Mouse (Mus musculus): ENCODE results near the gene Cyp1b1. TPM values are rescaled to one million over a fixed set of nuclear protein-coding genes. Genes with fewer than 3 reads are reported as not detected.

The Cyp1b1 gene
- polyA plus RNA-seq, 1 experiment, result 1.1 TPM

DNA sequence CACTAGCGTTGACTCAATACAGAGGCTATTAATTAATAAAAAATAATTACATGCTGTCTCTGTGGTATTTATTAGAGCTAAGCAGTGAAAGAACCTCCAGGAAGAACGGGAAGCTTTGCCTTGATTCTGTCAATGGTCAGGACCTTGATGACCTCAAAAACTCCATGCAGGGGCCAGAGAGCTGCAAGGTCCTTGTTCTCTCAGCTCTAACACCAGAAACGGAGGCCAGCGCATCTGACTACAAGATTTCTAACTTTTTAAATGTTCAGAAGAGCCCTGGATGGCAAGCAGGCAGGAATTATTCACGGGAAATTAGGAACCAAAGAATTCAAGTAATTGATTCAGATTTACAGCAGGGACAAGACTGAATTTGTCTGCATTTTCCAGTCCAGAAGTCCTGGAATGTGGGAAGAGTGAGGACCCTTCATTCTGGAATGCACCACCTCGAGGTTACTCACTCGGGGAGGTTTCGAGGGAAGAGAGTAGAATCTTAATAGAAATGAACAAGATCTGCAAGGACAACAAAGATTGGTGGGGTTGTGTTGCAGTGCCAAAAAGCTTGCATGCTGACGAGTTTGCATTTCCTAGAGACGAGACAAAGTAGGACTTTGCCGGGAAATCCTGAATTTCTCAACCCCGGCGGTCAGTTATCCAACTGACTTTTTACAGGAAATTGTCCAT is 30.3 kb upstream of the Cyp1b1 start:
- TF ChIP-seq CTCF (IDR thresholded peaks at IDR 0.05; ENCODE audit: borderline replicate concordance, insufficient read depth, low read depth, low read length) (no peak), POLR2A (IDR thresholded peaks at IDR 0.05; ENCODE audit: borderline replicate concordance, insufficient read depth, low read length) (no peak)

DNA sequence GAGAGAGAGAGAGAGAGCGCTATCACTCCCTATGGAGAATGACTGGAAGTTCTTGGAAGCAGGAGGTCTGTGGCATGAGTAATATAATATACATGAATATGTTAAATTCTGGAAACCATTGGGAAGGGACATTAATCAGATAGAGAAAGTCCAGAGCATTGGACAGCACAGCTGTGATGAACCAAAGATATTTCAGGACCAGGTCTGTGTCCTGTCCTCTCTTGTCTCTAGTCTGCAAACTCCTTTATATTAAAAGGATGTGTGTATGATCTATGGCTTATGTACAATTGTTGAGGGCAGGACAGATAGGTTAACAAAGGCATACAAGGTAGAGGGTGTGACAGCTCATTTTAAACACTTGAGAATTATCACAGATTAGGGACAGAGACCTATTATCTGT is 28.6 kb upstream of the Cyp1b1 start:
- 96% methylated on average over 1 of the region's 1 CpGs for WGBS
- no peak for DNase-seq
- Histone ChIP-seq H3K27me3 (ENCODE audit: control insufficient read depth, insufficient read depth, low read length) (no peaks in the 10 kb centered on the region), H3K4me3 (replicated peaks; ENCODE audit: insufficient read depth, low read depth, low read length) (no peak overlapping the region), H3K27ac (ENCODE audit: insufficient read depth, low read length) (no peak overlapping the region), H3K4me1 (ENCODE audit: control insufficient read depth, insufficient read depth, low read length) (no peaks in the 10 kb centered on the region)
- TF ChIP-seq CTCF (IDR thresholded peaks at IDR 0.05; ENCODE audit: borderline replicate concordance, insufficient read depth, low read depth, low read length), result no peak
- no peak for TF ChIP-seq POLR2A (IDR thresholded peaks at IDR 0.05; ENCODE audit: borderline replicate concordance, insufficient read depth, low read length)

More for the DNA sequence above, 30.3 kb upstream of the Cyp1b1 start:
- no peak for DNase-seq
- Histone ChIP-seq H3K27me3 (ENCODE audit: control insufficient read depth, insufficient read depth, low read length) (no peaks in the 10 kb centered on the region), H3K27ac (ENCODE audit: insufficient read depth, low read length) (no peak overlapping the region), H3K4me1 (ENCODE audit: control insufficient read depth, insufficient read depth, low read length) (no peaks in the 10 kb centered on the region), H3K4me3 (replicated peaks; ENCODE audit: insufficient read depth, low read depth, low read length) (no peak overlapping the region)
- 74% methylated on average over 13 of the region's 13 CpGs for WGBS

DNA sequence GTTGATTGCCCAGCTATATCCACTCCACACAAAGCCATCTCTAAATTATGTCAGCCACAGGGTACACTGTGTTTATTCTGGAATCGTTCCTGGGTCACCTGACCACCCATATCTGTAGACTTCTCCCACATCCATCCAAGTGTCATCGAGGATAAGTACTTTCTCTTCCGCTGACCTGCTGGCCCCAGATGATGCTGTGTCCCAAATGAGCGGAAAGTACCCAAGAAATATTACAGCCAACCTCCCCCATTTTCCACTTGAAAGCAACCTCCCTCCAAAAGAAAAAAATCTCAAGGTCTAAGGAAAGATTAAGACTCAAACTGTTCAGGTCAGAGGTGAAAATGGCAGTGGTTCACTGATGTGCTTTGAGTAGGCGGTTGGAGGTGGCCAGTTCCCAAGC is 27.8 kb upstream of the Cyp1b1 start:
- Histone ChIP-seq H3K4me3 (replicated peaks; ENCODE audit: insufficient read depth, low read depth, low read length) (no peak overlapping the region), H3K4me1 (ENCODE audit: control insufficient read depth, insufficient read depth, low read length) (no peaks in the 10 kb centered on the region), H3K27ac (ENCODE audit: insufficient read depth, low read length) (no peak overlapping the region), H3K27me3 (ENCODE audit: control insufficient read depth, insufficient read depth, low read length) (no peaks in the 10 kb centered on the region)
- 85% methylated on average over 5 of the region's 5 CpGs for WGBS
- no peak for DNase-seq
- TF ChIP-seq CTCF (IDR thresholded peaks at IDR 0.05; ENCODE audit: borderline replicate concordance, insufficient read depth, low read depth, low read length), result no peak
- no peak for TF ChIP-seq POLR2A (IDR thresholded peaks at IDR 0.05; ENCODE audit: borderline replicate concordance, insufficient read depth, low read length)

DNA sequence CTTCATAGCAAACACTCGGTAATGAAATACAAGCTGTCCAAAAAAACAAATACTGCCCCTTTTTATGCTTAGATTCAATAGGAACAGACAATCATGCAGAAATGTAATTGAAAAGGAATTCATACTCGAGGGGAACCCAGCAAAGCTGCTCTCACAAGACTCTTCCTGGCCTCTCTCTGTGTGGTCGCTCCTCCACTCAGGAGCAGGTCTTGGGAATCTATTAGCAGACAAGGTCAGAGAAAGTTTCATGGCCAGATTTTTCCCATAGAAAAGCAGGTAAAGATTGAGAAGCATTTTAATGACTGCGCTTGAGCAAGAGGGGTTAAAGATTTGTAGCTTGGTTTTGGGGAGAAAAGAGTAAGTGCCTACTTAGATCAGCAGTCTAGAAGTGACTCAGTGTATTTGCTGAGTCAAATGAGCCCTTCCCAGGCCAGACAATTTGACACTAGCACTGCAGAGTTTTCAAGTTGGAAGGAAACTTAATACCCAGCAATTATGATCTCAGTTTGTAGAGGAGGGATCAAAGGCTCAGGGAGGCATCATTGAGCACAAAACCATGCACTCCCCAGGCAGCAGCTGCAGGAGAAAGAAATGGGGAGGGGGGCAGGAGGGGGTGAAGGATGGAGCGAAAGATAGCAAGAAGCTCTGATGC is 24.1 kb upstream of the Cyp1b1 start:
- Histone ChIP-seq H3K27ac (ENCODE audit: insufficient read depth, low read length) (no peak overlapping the region), H3K27me3 (ENCODE audit: control insufficient read depth, insufficient read depth, low read length) (no peaks in the 10 kb centered on the region), H3K4me1 (ENCODE audit: control insufficient read depth, insufficient read depth, low read length) (no peaks in the 10 kb centered on the region), H3K4me3 (replicated peaks; ENCODE audit: insufficient read depth, low read depth, low read length) (no peak overlapping the region)
- WGBS, result 73% methylated on average over 5 of the region's 5 CpGs
- DNase-seq, result no peak
- TF ChIP-seq POLR2A (IDR thresholded peaks at IDR 0.05; ENCODE audit: borderline replicate concordance, insufficient read depth, low read length) (no peak), CTCF (IDR thresholded peaks at IDR 0.05; ENCODE audit: borderline replicate concordance, insufficient read depth, low read depth, low read length) (no peak)

DNA sequence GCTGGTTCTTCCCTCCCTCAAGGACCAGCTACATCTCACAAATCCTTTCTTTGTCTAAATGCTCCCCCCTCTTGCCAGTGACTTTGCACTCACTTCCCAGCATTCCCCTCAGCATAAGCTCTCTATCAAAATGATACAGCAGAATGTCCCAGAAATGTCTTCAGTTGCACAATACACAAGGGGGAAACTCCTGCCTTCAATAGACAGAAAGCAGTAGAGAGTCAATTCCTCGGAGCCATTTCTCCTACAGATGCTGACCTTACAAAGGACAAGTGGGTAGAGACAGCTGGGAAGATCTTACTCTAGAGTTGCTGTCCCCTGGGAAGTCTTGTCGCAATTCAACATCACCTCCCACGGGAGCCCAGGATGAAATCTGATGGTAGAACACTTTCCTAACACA is 22.7 kb upstream of the Cyp1b1 start:
- WGBS, result 68% methylated on average over 3 of the region's 3 CpGs
- DNase-seq, result no peak
- Histone ChIP-seq H3K27me3 (ENCODE audit: control insufficient read depth, insufficient read depth, low read length) (no peaks in the 10 kb centered on the region), H3K4me3 (replicated peaks; ENCODE audit: insufficient read depth, low read depth, low read length) (no peak overlapping the region), H3K4me1 (ENCODE audit: control insufficient read depth, insufficient read depth, low read length) (no peaks in the 10 kb centered on the region), H3K27ac (ENCODE audit: insufficient read depth, low read length) (no peak overlapping the region)
- TF ChIP-seq CTCF (IDR thresholded peaks at IDR 0.05; ENCODE audit: borderline replicate concordance, insufficient read depth, low read depth, low read length), result no peak
- no peak for TF ChIP-seq POLR2A (IDR thresholded peaks at IDR 0.05; ENCODE audit: borderline replicate concordance, insufficient read depth, low read length)

DNA sequence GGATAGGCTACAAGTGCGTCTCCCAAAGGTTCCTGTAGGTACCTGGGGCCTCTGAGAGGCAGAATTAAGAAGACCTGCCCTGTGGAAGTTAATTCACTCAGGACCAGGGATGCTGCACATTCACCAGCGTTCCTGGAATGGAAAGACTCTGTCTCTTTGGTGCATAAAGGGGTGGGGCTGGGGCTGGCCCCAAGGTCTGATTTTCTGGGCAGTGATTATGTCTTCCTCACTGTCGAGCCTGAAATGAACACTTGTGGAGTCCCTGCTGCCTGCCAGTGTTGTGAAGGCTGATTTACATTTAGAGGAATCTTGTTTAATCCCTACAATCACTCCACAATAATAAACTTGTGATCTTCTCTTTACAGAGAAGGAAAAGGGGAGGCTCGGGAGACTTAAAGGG is 18.2 kb upstream of the Cyp1b1 start:
- WGBS, result 61% methylated on average over 4 of the region's 4 CpGs
- DNase-seq, result no peak
- no peaks in the 10 kb centered on the region for H3K27me3 ChIP-seq (ENCODE audit: control insufficient read depth, insufficient read depth, low read length)
- TF ChIP-seq POLR2A (IDR thresholded peaks at IDR 0.05; ENCODE audit: borderline replicate concordance, insufficient read depth, low read length), result no peak
- no peak for TF ChIP-seq CTCF (IDR thresholded peaks at IDR 0.05; ENCODE audit: borderline replicate concordance, insufficient read depth, low read depth, low read length)
- H3K4me1 ChIP-seq (ENCODE audit: control insufficient read depth, insufficient read depth, low read length), result 0 out of 2 replicates have a peak, but pooled peaks cover 2% of the 10 kb centered on the region
- no peak overlapping the region for H3K4me3 ChIP-seq (replicated peaks; ENCODE audit: insufficient read depth, low read depth, low read length)
- no peak overlapping the region for H3K27ac ChIP-seq (ENCODE audit: insufficient read depth, low read length)

DNA sequence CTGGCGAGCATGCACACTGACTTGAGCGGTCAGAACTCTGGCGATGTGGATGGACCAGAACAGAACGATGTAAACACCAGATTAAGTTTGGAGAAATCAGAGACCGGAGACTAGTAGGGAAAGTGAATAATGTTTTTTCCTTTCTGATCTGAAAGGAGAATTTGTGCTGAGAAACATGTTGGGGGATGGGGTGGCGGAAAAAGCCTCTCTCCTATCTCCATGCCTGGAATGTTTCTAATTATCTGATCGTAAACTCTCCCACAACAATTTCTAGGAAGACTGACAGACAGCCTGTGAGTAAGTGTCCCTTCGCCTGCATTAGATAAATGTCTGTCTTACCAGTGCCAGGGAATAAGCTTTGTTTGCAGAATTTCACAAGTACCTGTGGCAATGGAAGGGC is 16.1 kb upstream of the Cyp1b1 start:
- Histone ChIP-seq H3K27ac (ENCODE audit: insufficient read depth, low read length) (no peak overlapping the region), H3K27me3 (ENCODE audit: control insufficient read depth, insufficient read depth, low read length) (no peaks in the 10 kb centered on the region), H3K4me3 (replicated peaks; ENCODE audit: insufficient read depth, low read depth, low read length) (no peak overlapping the region), H3K4me1 (ENCODE audit: control insufficient read depth, insufficient read depth, low read length) (0 out of 2 replicates have a peak, but pooled peaks cover 4% of the 10 kb centered on the region)
- no peak for TF ChIP-seq POLR2A (IDR thresholded peaks at IDR 0.05; ENCODE audit: borderline replicate concordance, insufficient read depth, low read length)
- no peak for TF ChIP-seq CTCF (IDR thresholded peaks at IDR 0.05; ENCODE audit: borderline replicate concordance, insufficient read depth, low read depth, low read length)
- DNase-seq, result no peak
- 82% methylated on average over 8 of the region's 8 CpGs for WGBS
